Mouse (Mus musculus): Measurements from ENCODE around the gene Crmp1. TPM values are rescaled to one million over a fixed set of nuclear protein-coding genes. Genes with fewer than 3 reads are reported as not detected.

The Crmp1 gene
- 194 and 217 TPM in 2 replicates for polyA plus RNA-seq (2012; rRNA removed)

DNA sequence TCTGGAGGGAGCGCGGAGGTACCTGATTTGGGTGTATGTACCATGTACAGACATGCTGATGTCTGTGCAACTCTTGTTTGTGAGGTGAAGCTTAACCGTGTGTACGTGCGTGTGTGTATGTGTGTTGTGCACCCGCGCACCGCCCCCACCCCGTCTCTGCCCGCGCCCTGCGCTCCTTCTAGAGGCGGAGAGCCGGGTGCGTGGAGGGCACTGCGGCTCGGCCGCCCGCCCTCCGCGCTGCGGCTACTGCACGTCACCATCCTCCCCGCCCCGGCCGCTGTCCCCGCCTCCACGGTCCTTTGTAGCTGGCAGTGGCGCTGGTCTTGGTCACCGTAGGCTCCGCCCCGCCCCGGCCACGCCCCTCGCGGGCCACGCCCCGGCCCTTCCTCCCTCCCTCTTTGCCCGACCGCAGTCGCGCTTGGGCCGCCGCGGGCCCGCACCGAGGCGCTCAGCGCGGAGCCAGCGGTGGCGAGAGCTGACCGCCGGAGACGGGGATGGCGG is at the start of gene Crmp1:
Crmp1 (plus strand) TSS at position 290 of the 501 bp plus-strand sequence.
- peaks cover 3% of the 10 kb centered on the region for H3K4me1 ChIP-seq (ENCODE audit: control insufficient read depth, insufficient read depth, low read length)
- H3K27ac ChIP-seq (ENCODE audit: insufficient read depth, low read length), result peak within 1 kb of the TSS; percentile 82
- H3K4me3 ChIP-seq (ENCODE audit: insufficient read depth, low read length), result peak within 1 kb of the TSS; percentile 94
- TF ChIP-seq POLR2A (IDR thresholded peaks at IDR 0.05; ENCODE audit: extremely low read depth, insufficient read depth, low read length), result peak; percentile 43; the same call in 1 of the 2 replicates
- no peak for TF ChIP-seq CTCF (IDR thresholded peaks at IDR 0.05; ENCODE audit: extremely low read depth, insufficient read depth, low read length)

- Histone ChIP-seq H3K27ac (ENCODE audit: insufficient read depth, low read length) (no peak overlapping the region), H3K4me1 (ENCODE audit: control insufficient read depth, insufficient read depth, low read length) (peaks cover 2% of the 10 kb centered on the region; the same call in 1 of the 2 replicates), H3K4me3 (ENCODE audit: insufficient read depth, low read length) (no peak overlapping the region)
- TF ChIP-seq CTCF (IDR thresholded peaks at IDR 0.05; ENCODE audit: extremely low read depth, insufficient read depth, low read length) (no peak), POLR2A (IDR thresholded peaks at IDR 0.05; ENCODE audit: extremely low read depth, insufficient read depth, low read length) (no peak)
Measured at GRCm38 (mm10) chr5:37196196-37196595, 45.5 kb upstream of the Crmp1 start.

DNA sequence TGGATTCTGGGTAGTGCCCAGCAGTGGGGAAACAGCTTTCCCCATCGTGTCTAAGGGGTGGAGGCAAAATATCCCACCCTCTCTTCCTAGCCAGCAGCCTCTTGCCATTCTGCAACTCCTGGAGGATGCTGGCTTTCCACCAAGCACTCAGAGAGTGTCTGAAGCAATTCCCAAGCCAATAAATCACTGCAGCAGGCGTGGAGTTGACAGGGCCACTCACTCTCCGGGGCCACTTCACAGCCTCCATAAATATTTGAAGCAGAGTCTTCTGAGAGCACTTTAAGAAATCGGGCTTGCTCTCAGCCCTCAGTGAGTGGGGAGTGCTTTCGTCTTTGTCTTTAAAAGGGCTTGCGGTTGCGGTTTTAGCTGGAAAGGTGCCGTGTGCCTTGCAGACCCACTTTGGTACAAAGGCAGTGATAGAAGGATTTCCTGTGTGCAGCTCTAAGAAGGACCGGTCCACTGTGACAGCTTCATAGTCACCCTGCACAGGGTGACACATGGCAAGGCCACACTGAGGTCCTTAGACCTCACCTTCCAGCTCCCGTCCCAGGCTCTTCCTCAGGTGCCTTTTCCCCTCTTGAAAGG is 45.0 kb upstream of the Crmp1 start:
- no peak overlapping the region for H3K4me3 ChIP-seq (ENCODE audit: insufficient read depth, low read length)
- H3K4me1 ChIP-seq (ENCODE audit: control insufficient read depth, insufficient read depth, low read length), result peaks cover 2% of the 10 kb centered on the region; the same call in 1 of the 2 replicates
- no peak for TF ChIP-seq CTCF (IDR thresholded peaks at IDR 0.05; ENCODE audit: extremely low read depth, insufficient read depth, low read length)
- TF ChIP-seq POLR2A (IDR thresholded peaks at IDR 0.05; ENCODE audit: extremely low read depth, insufficient read depth, low read length), result no peak
- H3K27ac ChIP-seq (ENCODE audit: insufficient read depth, low read length), result no peak overlapping the region

GRCm38 (mm10) chr5:37197423-37197822 is 44.3 kb upstream of the Crmp1 start:
- no peak for TF ChIP-seq CTCF (IDR thresholded peaks at IDR 0.05; ENCODE audit: extremely low read depth, insufficient read depth, low read length)
- TF ChIP-seq POLR2A (IDR thresholded peaks at IDR 0.05; ENCODE audit: extremely low read depth, insufficient read depth, low read length), result no peak
- H3K27ac ChIP-seq (ENCODE audit: insufficient read depth, low read length), result no peak overlapping the region
- peaks cover 2% of the 10 kb centered on the region; the same call in 1 of the 2 replicates for H3K4me1 ChIP-seq (ENCODE audit: control insufficient read depth, insufficient read depth, low read length)
- no peak overlapping the region for H3K4me3 ChIP-seq (ENCODE audit: insufficient read depth, low read length)

- Histone ChIP-seq H3K4me3 (ENCODE audit: insufficient read depth, low read length) (no peak overlapping the region), H3K27ac (ENCODE audit: insufficient read depth, low read length) (no peak overlapping the region), H3K4me1 (ENCODE audit: control insufficient read depth, insufficient read depth, low read length) (peaks cover 2% of the 10 kb centered on the region; the same call in 1 of the 2 replicates)
- TF ChIP-seq CTCF (IDR thresholded peaks at IDR 0.05; ENCODE audit: extremely low read depth, insufficient read depth, low read length) (no peak), POLR2A (IDR thresholded peaks at IDR 0.05; ENCODE audit: extremely low read depth, insufficient read depth, low read length) (no peak)
Measured at GRCm38 (mm10) chr5:37198011-37198688, 43.6 kb upstream of the Crmp1 start.

- no peak overlapping the region for H3K27ac ChIP-seq (ENCODE audit: insufficient read depth, low read length)
- peaks cover 3% of the 10 kb centered on the region for H3K4me1 ChIP-seq (ENCODE audit: control insufficient read depth, insufficient read depth, low read length)
- TF ChIP-seq POLR2A (IDR thresholded peaks at IDR 0.05; ENCODE audit: extremely low read depth, insufficient read depth, low read length) (no peak), CTCF (IDR thresholded peaks at IDR 0.05; ENCODE audit: extremely low read depth, insufficient read depth, low read length) (no peak)
- H3K4me3 ChIP-seq (ENCODE audit: insufficient read depth, low read length), result no peak overlapping the region
Measured at GRCm38 (mm10) chr5:37202285-37202684, 39.5 kb upstream of the Crmp1 start.

GRCm38 (mm10) chr5:37204886-37205285 is 36.9 kb upstream of the Crmp1 start:
- peaks cover 2% of the 10 kb centered on the region; the same call in 1 of the 2 replicates for H3K4me1 ChIP-seq (ENCODE audit: control insufficient read depth, insufficient read depth, low read length)
- no peak overlapping the region for H3K4me3 ChIP-seq (ENCODE audit: insufficient read depth, low read length)
- no peak for TF ChIP-seq POLR2A (IDR thresholded peaks at IDR 0.05; ENCODE audit: extremely low read depth, insufficient read depth, low read length)
- TF ChIP-seq CTCF (IDR thresholded peaks at IDR 0.05; ENCODE audit: extremely low read depth, insufficient read depth, low read length), result no peak
- H3K27ac ChIP-seq (ENCODE audit: insufficient read depth, low read length), result 0 out of 2 replicates have a peak overlapping the region, but pooled peaks have one; percentile 42

GRCm38 (mm10) chr5:37205420-37205819 is 36.3 kb upstream of the Crmp1 start:
- H3K4me1 ChIP-seq (ENCODE audit: control insufficient read depth, insufficient read depth, low read length), result peaks cover 2% of the 10 kb centered on the region; the same call in 1 of the 2 replicates
- TF ChIP-seq POLR2A (IDR thresholded peaks at IDR 0.05; ENCODE audit: extremely low read depth, insufficient read depth, low read length), result no peak
- TF ChIP-seq CTCF (IDR thresholded peaks at IDR 0.05; ENCODE audit: extremely low read depth, insufficient read depth, low read length), result peak; percentile 36
- no peak overlapping the region for H3K27ac ChIP-seq (ENCODE audit: insufficient read depth, low read length)
- H3K4me3 ChIP-seq (ENCODE audit: insufficient read depth, low read length), result no peak overlapping the region

DNA sequence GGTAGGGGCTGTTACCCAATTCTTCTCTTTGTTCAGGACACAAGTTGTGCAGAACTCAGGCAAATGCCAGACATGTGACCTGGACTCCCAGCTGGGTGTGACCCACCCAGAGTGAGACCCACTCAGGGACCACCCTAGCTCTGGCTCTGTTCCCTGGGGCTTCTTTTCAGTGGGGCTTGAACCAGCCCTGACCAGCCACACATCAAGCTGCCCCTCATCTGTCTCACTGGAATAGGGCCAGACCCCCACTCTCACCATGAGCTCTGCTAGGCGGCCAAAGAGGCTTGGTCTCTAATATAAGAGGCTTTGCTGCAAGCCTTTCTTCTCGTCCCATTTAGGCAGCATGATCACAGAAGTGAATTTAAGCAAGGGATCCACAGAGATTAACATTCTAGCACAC is 35.4 kb upstream of the Crmp1 start:
- H3K4me1 ChIP-seq (ENCODE audit: control insufficient read depth, insufficient read depth, low read length), result peaks cover 2% of the 10 kb centered on the region; the same call in 1 of the 2 replicates
- no peak overlapping the region for H3K4me3 ChIP-seq (ENCODE audit: insufficient read depth, low read length)
- TF ChIP-seq POLR2A (IDR thresholded peaks at IDR 0.05; ENCODE audit: extremely low read depth, insufficient read depth, low read length) (no peak), CTCF (IDR thresholded peaks at IDR 0.05; ENCODE audit: extremely low read depth, insufficient read depth, low read length) (no peak)
- no peak overlapping the region for H3K27ac ChIP-seq (ENCODE audit: insufficient read depth, low read length)
